Mouse (Mus musculus): ENCODE data around the gene Tmem216.
A peak's percentile ranks its signal among the peaks of the same experiment; 100 is the strongest.
"Not testable (repeated sequence)": the region's sequence is repeated elsewhere in the genome, so short reads cannot be mapped to it uniquely, and the experiment has no call there.

Gene Tmem216

GRCm38 (mm10) chr19:10564278-10564677 is 8.2 kb upstream of the Tmem216 start:
- no peak for DNase-seq

- DNase-seq = no peak
These were observed 6.3 kb upstream of the Tmem216 start for GRCm38 (mm10) chr19:10562351-10562750.

- DNase-seq = no peak
These were observed 5.7 kb upstream of the Tmem216 start for GRCm38 (mm10) chr19:10561558-10562314.

GRCm38 (mm10) chr19:10560108-10560507 is 4.1 kb upstream of the Tmem216 start:
- no peak for DNase-seq

- not testable (repeated sequence) for DNase-seq
These were observed 1.9 kb upstream of the Tmem216 start for GRCm38 (mm10) chr19:10557837-10558375.

GRCm38 (mm10) chr19:10557430-10557829 is 1.4 kb upstream of the Tmem216 start:
- no peak for DNase-seq

GRCm38 (mm10) chr19:10557001-10557400 is 963 bp upstream of the Tmem216 start:
- no peak for DNase-seq

- DNase-seq = no peak
These were observed 16.6 kb downstream of the Tmem216 start for GRCm38 (mm10) chr19:10539454-10539853.

GRCm38 (mm10) chr19:10530082-10530481 is 26.0 kb downstream of the Tmem216 start:
- no peak for DNase-seq

- DNase-seq = no peak
These were observed 30.1 kb downstream of the Tmem216 start, which contains the start of gene Sdhaf2 for GRCm38 (mm10) chr19:10525910-10526309. TSS of gene Sdhaf2 (minus strand) at chr19:10526142.

- DNase-seq = peak; percentile 88
These were observed 30.7 kb downstream of the Tmem216 start, which contains the start of gene Cpsf7 for GRCm38 (mm10) chr19:10525106-10525901. TSS of gene Cpsf7 (plus strand) at chr19:10525266.

GRCm38 (mm10) chr19:10524784-10525105 is 31.3 kb downstream of the Tmem216 start:
- no peak for DNase-seq

GRCm38 (mm10) chr19:10523483-10524080 is 32.5 kb downstream of the Tmem216 start:
- DNase-seq = no peak

- no peak for DNase-seq
These were observed 34.1 kb downstream of the Tmem216 start for GRCm38 (mm10) chr19:10521926-10522325.

GRCm38 (mm10) chr19:10520355-10520754 is 35.7 kb downstream of the Tmem216 start:
- DNase-seq = no peak

GRCm38 (mm10) chr19:10510759-10511330 is 45.2 kb downstream of the Tmem216 start:
- no peak for DNase-seq

- no peak for DNase-seq
These were observed 53.5 kb downstream of the Tmem216 start for GRCm38 (mm10) chr19:10502571-10502970.

GRCm38 (mm10) chr19:10500581-10500980 is 55.5 kb downstream of the Tmem216 start:
- DNase-seq = no peak

GRCm38 (mm10) chr19:10497512-10498160 is 58.4 kb downstream of the Tmem216 start:
- DNase-seq = no peak

GRCm38 (mm10) chr19:10496976-10497375 is 59.1 kb downstream of the Tmem216 start:
- no peak for DNase-seq

- DNase-seq = no peak
These were observed 60.4 kb downstream of the Tmem216 start for GRCm38 (mm10) chr19:10495670-10496069.

- DNase-seq = peak; percentile 47
These were observed 69.7 kb downstream of the Tmem216 start for GRCm38 (mm10) chr19:10486264-10486738.

All from cerebellum, adult 11-12 months (tissue).